Mouse (Mus musculus) heart, adult 2 months (tissue): ENCODE results near the gene Spg11. TPM values are rescaled to one million over a fixed set of nuclear protein-coding genes. Genes with fewer than 3 reads are reported as not detected.
"Not testable (repeated sequence)": the region's sequence is repeated elsewhere in the genome, so short reads cannot be mapped to it uniquely, and the experiment has no call there.

Source experiments
- DNase-seq, 2 experiments: peaks; one replicate each; pipeline ENCODE4 v3.0.0; 2021
- H3K27ac ChIP-seq: fragments of 200-600 bp; 2 replicates; pipeline ENCODE4 v1.8.1; 2022
- H3K27me3 ChIP-seq: fragments of 200-500 bp; 2 replicates; pipeline ENCODE4 v1.6.1; 2012; ENCODE audit warnings: mild to moderate bottlenecking, low read length, inconsistent platforms, mixed read lengths; ENCODE audit not compliant: control insufficient read depth, insufficient read depth
- H3K36me3 ChIP-seq: fragments of 200-500 bp; 2 replicates; pipeline ENCODE4 v1.6.1; 2012; ENCODE audit warnings: low read length, inconsistent platforms; ENCODE audit not compliant: control insufficient read depth, insufficient read depth
- H3K4me1 ChIP-seq: fragments of 200-500 bp; 2 replicates; pipeline ENCODE4 v1.6.1; 2011; ENCODE audit warnings: low read length; ENCODE audit not compliant: control insufficient read depth, insufficient read depth
- H3K4me3 ChIP-seq: fragments of 200-600 bp; 2 replicates; pipeline ENCODE4 v1.8.1; 2022
- H3K79me2 ChIP-seq: fragments of 200-500 bp; replicated peaks from 2 replicates; pipeline ENCODE4 v1.6.1; 2012; ENCODE audit warnings: mild to moderate bottlenecking, inconsistent platforms, low read length, moderate library complexity, mixed read lengths; ENCODE audit not compliant: control insufficient read depth, insufficient read depth
- H3K9ac ChIP-seq: fragments of 200-500 bp; 2 replicates; pipeline ENCODE4 v1.6.1; 2012; ENCODE audit warnings: low read depth, mild to moderate bottlenecking, control low read depth, inconsistent platforms, low read length, mixed read lengths
- CTCF ChIP-seq: fragments of 200-600 bp; IDR thresholded peaks from 2 replicates; pipeline ENCODE4 v1.8.1; 2022; ENCODE audit warnings: antibody characterized with exemption, mild to moderate bottlenecking, moderate library complexity
- EP300 ChIP-seq: fragments of 200-500 bp; IDR thresholded peaks from 2 replicates; pipeline ENCODE4 v1.6.1; 2011; ENCODE audit warnings: low read depth, low read length, control low read depth; ENCODE audit not compliant: insufficient read depth
- POLR2A ChIP-seq: fragments of 200-500 bp; IDR thresholded peaks from 2 replicates; pipeline ENCODE4 v1.6.1; 2011; ENCODE audit warnings: mild to moderate bottlenecking, low read depth, low read length, control low read depth; ENCODE audit not compliant: insufficient read depth
- WGBS: fragments of 180-500 bp; shearing (Covaris S2); methylation state at CpG from one replicate; pipeline ENCODE4 v1.1.7; 2018; 5-methylcytosine and 5-hydroxymethylcytosine counted together
- intact Hi-C: fragments of 180-260 bp; cut with DNase I; formaldehyde crosslinking; loops from one replicate; pipeline ENCODE4 v1.15.1; 2025
- polyA plus RNA-seq: library from polyadenylated mRNA; depleted of rRNA; stranded (reverse); fragments of >200 nt; gene quantifications from 2 replicates; pipeline ENCODE4 v1.2.3, GENCODE M21; 2012
- total RNA-seq, 2 experiments: library from RNA; stranded (reverse); gene quantifications; 2 replicates each; pipeline ENCODE4 v1.2.3; 2021

Gene Spg11
- total and polyA plus RNA-seq, 3 experiments, result 3.8 to 11.3 (median 10.8) TPM

GRCm38 (mm10) chr2:122028756-122029700 is 89.2 kb downstream of the Spg11 start:
- DNase-seq, result no peak
- intact Hi-C loops, result loop anchor here (5.0 kb wide), 2 partner anchors 72 to 88 kb away; partner anchors contain the start of genes Ctdspl2, Mageb3 and Spg11

GRCm38 (mm10) chr2:122027862-122028755 is 90.1 kb downstream of the Spg11 start, which contains the start of gene Eif3j1:
Gene Eif3j1 (plus strand): TSS chr2:122028546.
- Histone ChIP-seq H3K4me1 (peaks cover 5% of the 10 kb centered on the region), H3K27me3 (no peaks in the 10 kb centered on the region), H3K36me3 (peaks cover 20% of the 10 kb centered on the region), H3K4me3 (peak within 1 kb of the TSS; percentile 97), H3K27ac (peak within 1 kb of the TSS; percentile 98), H3K79me2 (no peaks in the 10 kb centered on the region), H3K9ac (peak within 1 kb of the TSS; percentile 84)
- TF ChIP-seq CTCF (no peak), EP300 (peak; percentile 69), POLR2A (peak; percentile 100)
- intact Hi-C loops, result loop anchor here (5.0 kb wide), 2 partner anchors 71 to 89 kb away; partner anchors contain the start of genes Ctdspl2, Mageb3 and Spg11
- peak; percentile 92 to 94 for DNase-seq
- WGBS, result under 1% methylated on average over 64 of the region's 67 CpGs

More at GRCm38 (mm10) chr2:122028756-122029700, 89.2 kb downstream of the Spg11 start:
- WGBS, result under 1% methylated on average over 64 of the region's 71 CpGs
- Histone ChIP-seq H3K27ac (peak overlapping the region; percentile 90), H3K4me3 (peak overlapping the region; percentile 97), H3K4me1 (peaks cover 5% of the 10 kb centered on the region), H3K36me3 (peaks cover 22% of the 10 kb centered on the region), H3K27me3 (no peaks in the 10 kb centered on the region), H3K79me2 (no peaks in the 10 kb centered on the region), H3K9ac (peak overlapping the region; percentile 84)
- TF ChIP-seq EP300 (no peak), CTCF (0 out of 2 replicates have a peak, but pooled peaks have one; percentile 15), POLR2A (no peak)

- not testable (repeated sequence) for H3K27me3 ChIP-seq, H3K27ac ChIP-seq, H3K9ac ChIP-seq, H3K4me3 ChIP-seq, H3K79me2 ChIP-seq, H3K4me1 ChIP-seq
- DNase-seq, result peak in 1 of 2 experiments; percentile 4
- WGBS, result 93% methylated on average over 10 of the region's 10 CpGs
- intact Hi-C loops, result loop anchor here (5.0 kb wide), 2 partner anchors 70 to 90 kb away; partner anchors contain the start of genes Ctdspl2, Mageb3 and Spg11
- H3K36me3 ChIP-seq, result peaks cover 15% of the 10 kb centered on the region
Observed at GRCm38 (mm10) chr2:122027091-122027490, 91.1 kb downstream of the Spg11 start.

GRCm38 (mm10) chr2:122022284-122022683 is 95.9 kb downstream of the Spg11 start:
- Histone ChIP-seq H3K36me3 (no peaks in the 10 kb centered on the region), H3K27me3 (no peaks in the 10 kb centered on the region), H3K4me3 (no peak overlapping the region), H3K27ac (no peak overlapping the region), H3K4me1 (no peaks in the 10 kb centered on the region), H3K79me2 (no peaks in the 10 kb centered on the region), H3K9ac (no peak overlapping the region)
- DNase-seq, result no peak
- WGBS, result 71% methylated on average over 2 of the region's 2 CpGs
- TF ChIP-seq EP300 (no peak), CTCF (peak; percentile 64)
- intact Hi-C loops, result no loop called here

GRCm38 (mm10) chr2:122018705-122019104 is 99.5 kb downstream of the Spg11 start:
- 76% methylated on average over 1 of the region's 1 CpGs for WGBS
- DNase-seq, result no peak
- no peaks in the 10 kb centered on the region for H3K79me2 ChIP-seq
- no peaks in the 10 kb centered on the region for H3K27me3 ChIP-seq
- no peaks in the 10 kb centered on the region for H3K36me3 ChIP-seq
- H3K9ac ChIP-seq, result no peak overlapping the region
- no peak for TF ChIP-seq CTCF
- TF ChIP-seq EP300, result no peak
- TF ChIP-seq POLR2A, result no peak
- H3K27ac ChIP-seq, result no peak overlapping the region
- no peak overlapping the region for H3K4me3 ChIP-seq
- intact Hi-C loops, result no loop called here
- no peaks in the 10 kb centered on the region for H3K4me1 ChIP-seq
